Mouse (Mus musculus): Measurements from ENCODE around the gene Sugp2.

Sugp2 gene

DNA sequence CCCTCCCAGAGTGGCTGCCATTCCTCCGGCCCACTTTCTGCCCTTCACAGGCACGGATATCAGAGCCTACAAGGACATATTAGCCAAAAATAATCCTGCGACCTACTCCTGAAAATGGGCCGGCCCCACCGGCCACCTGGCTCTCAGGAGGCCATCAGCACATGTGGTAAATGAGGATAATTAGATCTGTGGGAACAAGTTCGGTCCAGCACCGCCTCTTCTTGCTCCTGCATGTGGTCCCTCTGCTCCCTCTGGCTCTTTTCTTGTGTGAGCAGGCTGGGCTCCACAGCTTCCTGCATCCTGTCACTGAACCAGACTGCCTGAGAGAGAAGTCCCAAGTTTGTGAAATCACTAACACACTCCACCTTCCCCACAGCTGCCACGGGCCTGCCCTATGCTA is 45.2 kb downstream of the Sugp2 start:
- no peak for DNase-seq (ENCODE audit: extremely low spot score, low read depth, low spot score)

DNA sequence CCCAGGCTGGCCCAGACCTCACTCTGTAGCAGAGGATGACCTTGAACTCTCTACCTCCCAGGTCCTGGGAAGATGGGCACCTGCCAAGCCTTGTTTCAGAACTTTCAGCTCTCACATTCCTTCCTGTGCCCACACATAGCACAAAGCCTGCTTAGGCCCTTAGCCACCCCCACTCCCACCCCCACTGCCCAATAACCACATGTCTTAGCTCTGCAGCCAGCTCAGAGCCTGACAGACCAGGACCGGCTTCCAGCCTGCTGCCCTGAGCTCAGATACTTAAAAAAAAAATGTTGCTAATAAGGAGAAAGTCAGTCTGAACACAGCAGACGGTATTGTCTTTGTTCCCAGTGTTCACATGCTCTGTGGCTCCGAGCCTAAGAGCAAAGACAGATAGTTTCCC is 47.0 kb downstream of the Sugp2 start:
- no peak for DNase-seq (ENCODE audit: extremely low spot score, low read depth, low spot score)

DNA sequence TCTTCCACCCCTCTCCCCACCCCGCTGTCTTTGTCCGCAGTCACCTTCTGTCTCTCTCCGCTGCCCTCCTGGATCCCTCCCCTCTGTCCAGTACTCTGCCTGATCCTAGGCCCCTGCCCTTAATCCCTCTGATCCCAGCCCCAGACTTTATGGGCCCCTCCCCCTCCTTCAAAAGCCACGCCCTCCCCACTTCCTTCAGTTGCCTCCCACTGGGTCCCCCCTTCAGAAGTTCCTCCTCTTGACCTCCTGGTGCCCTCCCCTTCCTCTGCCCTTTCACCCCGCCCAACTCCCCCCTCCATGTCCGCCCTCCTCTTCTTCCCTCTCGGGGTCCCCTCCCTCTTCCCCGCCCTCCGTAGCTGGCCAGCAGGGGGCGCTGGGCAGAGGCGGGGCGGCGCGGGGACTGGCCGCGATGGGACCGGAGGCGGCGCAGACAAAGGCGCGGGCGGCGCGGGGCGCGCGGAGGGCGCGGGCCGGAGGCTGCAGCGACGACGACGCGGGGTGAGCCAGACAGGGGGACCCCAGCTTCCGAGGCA is 48.6 kb downstream of the Sugp2 start, which contains the start of gene Homer3:
Homer3 (plus strand) TSS at position 225 of the 533 bp plus-strand sequence.
- DNase-seq (ENCODE audit: extremely low spot score, low read depth, low spot score): peak; percentile 82

DNA sequence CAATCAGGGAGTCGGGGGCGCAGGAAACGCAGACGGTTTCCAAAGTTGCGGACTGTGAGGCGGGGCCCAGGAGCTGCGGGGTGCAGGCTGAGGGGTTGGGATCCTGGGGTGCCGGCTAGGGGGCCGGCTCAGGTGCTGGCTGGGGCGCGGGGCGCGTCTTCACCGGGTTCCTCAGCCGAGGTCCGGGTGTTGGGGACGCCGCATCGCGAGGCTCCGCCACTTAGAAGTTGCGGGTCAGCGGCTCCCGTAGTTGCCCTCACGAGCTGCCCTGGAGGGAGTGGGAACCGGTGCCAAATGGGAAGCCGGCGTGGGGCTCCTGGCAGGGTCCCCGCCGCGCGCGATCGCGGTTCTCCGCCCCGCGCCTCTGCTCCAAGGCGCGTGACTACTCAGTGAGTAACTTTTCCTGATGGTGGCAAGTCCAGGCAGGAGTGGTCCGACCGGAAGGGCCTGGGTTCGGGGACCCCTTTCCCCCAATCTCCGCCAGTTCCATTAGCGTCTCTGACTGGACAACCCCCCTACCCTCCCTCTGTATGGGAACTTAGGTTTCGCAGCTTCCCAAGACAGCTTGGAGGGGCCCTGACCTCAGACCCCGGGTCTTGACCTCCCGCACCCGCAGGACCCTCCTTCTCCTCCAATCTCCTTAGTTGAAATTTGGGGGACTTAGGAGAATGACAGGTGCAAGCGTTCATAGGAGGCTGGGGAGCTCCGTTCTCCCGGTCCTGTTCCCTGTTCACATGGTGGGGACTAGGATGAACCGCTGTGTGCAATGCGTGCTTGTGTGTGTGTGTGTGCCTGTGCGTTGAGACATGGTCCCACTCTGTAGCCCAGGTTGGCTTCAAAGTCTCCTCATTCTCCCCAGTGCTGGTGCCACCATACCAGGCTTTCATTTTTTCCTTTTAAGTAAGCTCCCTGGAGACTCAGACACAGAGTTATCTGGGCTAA is 49.4 kb downstream of the Sugp2 start:
- DNase-seq (ENCODE audit: extremely low spot score, low read depth, low spot score): no peak

- DNase-seq (ENCODE audit: extremely low spot score, low read depth, low spot score): no peak
Measured at GRCm38 (mm10) chr8:70284421-70284820, 50.4 kb downstream of the Sugp2 start.

- no peak for DNase-seq (ENCODE audit: extremely low spot score, low read depth, low spot score)
Measured at GRCm38 (mm10) chr8:70285304-70285703, 51.3 kb downstream of the Sugp2 start.

- no peak for DNase-seq (ENCODE audit: extremely low spot score, low read depth, low spot score)
Measured at GRCm38 (mm10) chr8:70286737-70287136, 52.7 kb downstream of the Sugp2 start.

DNA sequence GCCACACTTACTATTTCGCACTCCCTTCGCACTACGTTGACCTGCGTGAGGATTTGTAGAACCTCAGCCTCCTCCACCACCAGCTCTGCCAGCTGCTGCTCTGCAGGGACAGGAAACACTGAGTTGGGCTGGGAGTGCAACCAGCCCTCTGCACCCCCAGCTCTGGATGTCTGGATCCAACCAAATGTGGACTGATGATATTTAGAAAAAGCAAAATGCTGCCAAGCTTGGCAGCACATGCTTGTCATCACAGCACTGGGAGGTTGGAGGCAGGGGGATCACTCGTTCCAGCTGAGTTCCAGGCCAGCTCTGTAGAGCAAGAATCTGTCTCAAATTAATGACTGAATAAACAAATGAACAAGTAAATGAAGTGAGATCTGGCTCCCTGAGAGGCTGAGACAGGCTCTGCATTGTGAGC is 60.0 kb downstream of the Sugp2 start:
- no peak for DNase-seq (ENCODE audit: extremely low spot score, low read depth, low spot score)

DNA sequence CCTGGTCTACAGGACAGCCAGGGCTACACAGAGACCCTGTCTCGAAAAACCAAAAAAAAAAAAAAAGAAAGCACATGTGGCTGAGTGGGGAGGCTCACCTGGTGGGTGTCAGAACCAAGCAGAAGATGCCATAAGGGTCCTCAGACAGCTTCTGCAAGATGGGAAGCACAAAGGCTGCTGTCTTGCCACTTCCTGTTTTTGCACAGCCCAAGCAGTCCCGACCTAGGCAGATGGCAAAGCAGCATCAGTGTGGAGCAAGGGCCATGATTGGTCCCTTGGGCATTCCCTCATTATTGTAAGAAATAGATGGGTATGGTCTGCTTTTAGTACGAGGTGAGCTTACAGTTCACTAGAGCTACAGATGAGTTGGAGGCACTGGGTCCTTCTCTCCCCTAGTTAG is 66.9 kb downstream of the Sugp2 start:
- no peak for DNase-seq (ENCODE audit: extremely low spot score, low read depth, low spot score)

GRCm38 (mm10) chr8:70302358-70302890 is 68.4 kb downstream of the Sugp2 start, which contains the start of the genes Ddx49 and Cope:
TSS of gene Ddx49 (minus strand) at chr8:70302489.
TSS of gene Cope (plus strand) at chr8:70302518.
- peak; percentile 95 for DNase-seq (ENCODE audit: extremely low spot score, low read depth, low spot score)

DNA sequence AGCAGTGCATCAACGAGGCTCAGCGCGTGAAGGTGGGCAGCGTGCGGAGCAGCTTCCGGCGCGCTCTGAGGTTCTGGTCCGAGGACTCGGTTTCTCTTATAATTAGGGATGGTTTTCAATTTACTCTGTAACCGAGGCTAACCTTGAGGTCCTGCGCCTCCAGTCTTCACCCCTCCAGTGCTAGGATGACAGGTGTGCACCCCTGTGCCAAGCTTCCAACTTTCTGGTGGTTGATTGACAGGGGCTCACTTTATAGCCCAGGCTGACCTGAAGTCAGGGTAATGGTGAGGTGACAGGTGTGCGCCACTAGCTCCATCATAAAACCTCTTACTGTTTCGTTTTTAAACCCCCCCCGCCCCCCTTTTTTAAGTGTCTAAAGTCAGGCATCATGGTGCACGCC is 68.9 kb downstream of the Sugp2 start:
- no peak for DNase-seq (ENCODE audit: extremely low spot score, low read depth, low spot score)

- DNase-seq (ENCODE audit: extremely low spot score, low read depth, low spot score): no peak
Measured at GRCm38 (mm10) chr8:70309311-70309710, 75.3 kb downstream of the Sugp2 start.

DNA sequence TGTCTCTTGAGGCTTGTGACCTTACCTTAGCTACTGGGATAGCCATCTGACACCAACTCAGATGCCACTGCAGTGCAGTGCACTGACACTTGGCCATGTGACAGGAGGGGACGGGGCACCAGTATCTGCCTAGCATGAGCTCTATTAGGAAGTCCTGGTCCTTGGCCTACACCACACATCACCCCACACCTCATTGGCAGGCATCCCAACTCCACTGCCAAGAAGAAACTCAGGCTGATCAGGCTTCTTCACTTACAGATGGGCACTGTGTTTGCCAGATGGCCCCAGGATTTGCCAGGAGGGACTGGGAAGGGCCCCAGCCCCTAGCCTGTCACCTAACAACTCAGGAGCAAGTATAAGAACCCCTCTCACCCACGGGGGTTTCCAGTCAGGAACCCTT is 79.4 kb downstream of the Sugp2 start:
- no peak for DNase-seq (ENCODE audit: extremely low spot score, low read depth, low spot score)

DNA sequence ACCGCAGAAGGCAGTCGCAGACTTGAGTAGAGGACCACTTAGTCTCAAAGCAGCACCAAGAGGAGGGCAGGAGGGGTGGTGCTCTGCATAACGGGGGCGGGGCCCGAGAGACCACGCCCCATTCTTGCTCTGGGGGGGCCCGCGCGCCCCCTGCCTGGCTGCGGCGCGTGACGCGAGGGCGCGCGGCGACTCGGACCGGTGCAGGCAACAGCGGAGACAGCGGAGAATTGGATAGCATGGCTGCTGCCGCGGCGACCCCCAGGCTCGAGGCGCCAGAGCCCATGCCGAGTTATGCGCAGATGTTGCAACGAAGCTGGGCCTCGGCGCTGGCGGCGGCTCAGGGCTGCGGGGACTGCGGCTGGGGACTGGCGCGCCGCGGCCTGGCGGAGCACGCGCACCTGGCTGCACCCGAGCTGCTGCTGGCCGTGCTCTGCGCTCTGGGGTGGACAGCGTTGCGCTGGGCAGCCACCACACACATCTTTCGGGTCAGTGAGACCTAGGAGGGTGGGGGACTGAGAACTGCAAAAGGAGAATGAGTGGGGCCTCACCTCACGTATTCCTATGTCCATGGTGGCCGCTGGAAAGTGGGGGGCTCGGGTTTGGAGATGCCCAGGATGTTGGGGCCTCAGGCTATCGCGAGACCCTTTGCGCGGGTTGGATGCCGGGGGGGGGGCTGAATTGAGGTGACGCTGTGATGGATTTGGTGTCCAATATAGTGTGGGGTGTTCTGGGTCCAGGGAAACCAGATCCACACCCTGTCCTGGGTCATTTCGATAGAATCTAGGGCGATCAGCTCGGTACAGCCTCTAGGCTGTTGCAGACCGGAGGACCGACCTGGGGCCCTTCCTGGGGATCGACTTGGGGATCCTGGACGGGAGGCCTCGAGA is 81.8 kb downstream of the Sugp2 start, which contains the start of gene Cers1:
Cers1 (plus strand) TSS at position 152 of the 887 bp plus-strand sequence.
- no peak for DNase-seq (ENCODE audit: extremely low spot score, low read depth, low spot score)

DNA sequence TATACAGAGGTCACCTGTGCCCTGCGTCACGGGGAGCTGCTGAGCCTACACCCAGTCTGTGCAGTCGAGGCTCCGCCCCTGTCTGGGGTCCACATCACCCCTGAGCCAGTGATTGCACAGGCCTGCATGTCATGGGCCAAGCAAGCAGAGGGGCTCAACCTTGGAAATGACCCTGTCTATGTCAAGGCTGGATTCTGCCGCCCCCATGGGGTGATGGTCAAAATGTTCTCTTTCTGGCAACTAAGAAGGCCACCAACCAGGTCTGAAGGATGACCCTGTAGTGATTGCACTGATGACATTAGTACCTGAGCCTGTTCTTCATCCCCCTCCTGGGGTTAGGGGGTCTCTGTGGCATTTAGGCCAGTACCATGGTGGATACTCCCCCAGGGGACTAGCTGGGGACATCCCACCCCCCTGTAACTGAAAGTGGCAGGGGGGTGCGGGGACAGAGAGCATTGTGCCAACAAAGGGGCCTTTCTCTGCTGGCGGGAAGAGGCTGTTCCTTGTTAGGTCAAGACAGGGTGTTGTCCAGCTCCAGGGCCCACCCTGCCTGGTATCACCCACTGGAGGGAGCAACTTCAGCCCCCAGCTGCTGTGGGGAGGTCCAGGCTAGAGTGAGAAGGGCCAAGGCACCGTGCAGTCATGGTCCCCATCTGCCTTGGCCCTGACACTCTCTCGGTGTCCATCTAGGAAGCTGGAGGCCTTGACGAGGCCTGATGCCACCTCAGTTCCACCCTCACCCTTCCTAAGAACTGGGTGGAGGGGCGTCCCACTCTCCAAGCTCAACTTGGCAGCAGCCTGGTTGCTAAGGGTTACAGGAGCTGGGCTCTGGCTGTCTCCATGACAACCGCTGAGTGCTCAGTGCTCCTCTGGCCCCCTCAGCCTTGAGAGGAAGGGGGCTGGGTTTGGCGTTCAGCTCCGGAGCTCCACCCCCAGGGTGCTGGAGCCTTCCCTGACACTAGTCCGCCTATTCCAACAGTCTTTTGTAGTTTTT is 82.8 kb downstream of the Sugp2 start:
- DNase-seq (ENCODE audit: extremely low spot score, low read depth, low spot score): no peak

- no peak for DNase-seq (ENCODE audit: extremely low spot score, low read depth, low spot score)
Measured at GRCm38 (mm10) chr8:70317872-70318271, 83.8 kb downstream of the Sugp2 start.

GRCm38 (mm10) chr8:70323716-70324115 is 89.7 kb downstream of the Sugp2 start:
- DNase-seq (ENCODE audit: extremely low spot score, low read depth, low spot score): no peak

DNA sequence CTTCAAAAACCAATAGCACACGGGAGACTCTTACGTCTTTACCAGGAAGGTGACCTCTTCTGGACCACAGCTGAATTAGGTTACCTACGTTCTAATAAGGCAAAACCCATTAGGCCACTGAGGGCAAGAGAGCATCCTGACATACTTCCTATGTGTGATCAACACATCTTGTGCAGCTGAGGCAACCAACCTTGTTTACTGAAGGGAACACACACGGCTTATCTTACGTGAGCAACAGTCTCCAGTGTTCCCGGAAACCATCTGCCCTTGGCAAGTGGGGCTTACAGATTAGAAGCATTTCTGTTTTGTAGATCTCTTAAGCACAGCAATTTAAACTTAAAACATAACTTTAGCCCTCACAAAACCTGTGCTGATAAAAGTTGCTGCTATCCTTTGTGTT is 93.5 kb downstream of the Sugp2 start:
- DNase-seq (ENCODE audit: extremely low spot score, low read depth, low spot score): no peak

GRCm38 (mm10) chr8:70329124-70329834 is 95.3 kb downstream of the Sugp2 start, which contains the start of gene Gdf1:
TSS of gene Gdf1 (plus strand) at chr8:70329817.
- no peak for DNase-seq (ENCODE audit: extremely low spot score, low read depth, low spot score)

Data from hindlimb bud, embryonic 11.5 days (tissue).